Mouse (Mus musculus) cerebellum, adult 8-10 months (tissue): Measurements from ENCODE around the gene Aym1.
"Not testable (repeated sequence)": the region's sequence is repeated elsewhere in the genome, so short reads cannot be mapped to it uniquely, and the experiment has no call there.

ENCODE experiments used
- DNase-seq: peaks from one replicate; pipeline ENCODE4 v3.0.0; 2022

Aym1 gene

GRCm38 (mm10) chr5:113357656-113358055 lies 562 bp downstream of the Aym1 start:
- no peak for DNase-seq

DNA sequence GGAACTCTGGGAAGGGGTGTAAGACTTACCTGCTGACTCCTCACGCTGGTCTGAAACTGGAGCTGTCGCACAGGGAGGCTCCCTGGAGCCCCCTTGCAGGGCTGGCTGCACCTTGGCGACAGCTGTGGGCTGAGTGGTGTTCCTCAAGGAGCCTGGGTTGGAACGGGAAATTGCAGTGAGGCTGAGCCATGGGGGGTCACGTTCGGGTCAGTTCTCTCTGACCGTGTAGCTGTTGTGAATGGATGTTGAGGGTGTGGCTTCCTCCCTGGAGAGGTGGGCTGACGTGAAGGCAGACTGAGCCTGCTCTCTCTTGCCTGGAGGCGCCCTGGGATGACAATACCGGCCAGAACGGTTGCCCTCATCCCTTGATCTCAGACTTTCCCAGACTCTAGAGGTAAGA lies 1.7 kb downstream of the Aym1 start:
- no peak for DNase-seq

GRCm38 (mm10) chr5:113361283-113361682 lies 4.2 kb downstream of the Aym1 start:
- DNase-seq = no peak

- peak; percentile 71 for DNase-seq
Measured at GRCm38 (mm10) chr5:113362258-113362996, 5.3 kb downstream of the Aym1 start.

GRCm38 (mm10) chr5:113363177-113363576 lies 6.1 kb downstream of the Aym1 start:
- no peak for DNase-seq

GRCm38 (mm10) chr5:113365921-113366320 lies 8.8 kb downstream of the Aym1 start:
- DNase-seq = peak; percentile 90

GRCm38 (mm10) chr5:113367726-113368125 lies 10.6 kb downstream of the Aym1 start:
- DNase-seq = not testable (repeated sequence)

- DNase-seq = no peak
Measured at GRCm38 (mm10) chr5:113369262-113369868, 12.3 kb downstream of the Aym1 start.

GRCm38 (mm10) chr5:113372449-113372848 lies 15.4 kb downstream of the Aym1 start:
- no peak for DNase-seq

GRCm38 (mm10) chr5:113372995-113373950 lies 16.2 kb downstream of the Aym1 start:
- DNase-seq = peak; percentile 87

DNA sequence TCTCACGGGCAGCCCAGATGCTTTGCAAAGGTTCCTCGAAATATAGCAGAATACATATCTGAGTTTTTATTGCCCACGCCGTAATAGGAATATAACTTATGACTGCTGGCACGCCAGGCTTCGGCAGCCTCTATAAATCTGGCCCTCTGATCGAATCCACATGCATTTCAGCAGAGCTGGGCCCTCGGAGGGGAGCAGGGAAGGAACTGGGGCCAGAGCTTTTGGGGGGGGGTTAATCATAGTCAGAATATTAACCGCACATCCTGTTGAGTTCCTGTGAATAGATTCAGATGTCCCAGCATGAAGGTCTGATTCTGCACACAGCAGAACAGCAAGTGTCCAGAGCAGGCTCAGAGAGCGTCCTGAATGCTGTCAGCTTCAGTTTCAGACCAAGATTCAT lies 17.2 kb downstream of the Aym1 start:
- no peak for DNase-seq

DNA sequence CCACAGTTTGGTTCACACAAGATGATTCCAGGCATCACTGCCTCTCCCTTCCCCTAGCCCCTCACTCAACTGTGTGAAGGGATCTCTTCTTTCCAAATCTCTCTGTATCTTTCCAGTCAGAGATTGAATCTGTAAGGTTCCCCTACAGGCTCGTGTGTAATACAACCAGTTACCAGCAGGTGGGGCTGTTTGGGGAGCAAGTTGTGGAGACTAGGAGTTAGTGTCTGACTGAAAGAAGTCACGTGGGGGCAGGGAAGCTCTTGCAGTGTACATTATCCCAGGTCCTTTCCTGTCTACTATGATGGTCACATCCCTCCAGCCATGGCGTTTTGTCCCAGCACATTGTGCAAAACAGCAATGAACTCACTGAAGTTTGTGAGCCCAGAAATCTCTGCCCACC lies 18.7 kb downstream of the Aym1 start:
- peak; percentile 81 for DNase-seq

- DNase-seq = no peak
Measured at GRCm38 (mm10) chr5:113376292-113376691, 19.2 kb downstream of the Aym1 start.

DNA sequence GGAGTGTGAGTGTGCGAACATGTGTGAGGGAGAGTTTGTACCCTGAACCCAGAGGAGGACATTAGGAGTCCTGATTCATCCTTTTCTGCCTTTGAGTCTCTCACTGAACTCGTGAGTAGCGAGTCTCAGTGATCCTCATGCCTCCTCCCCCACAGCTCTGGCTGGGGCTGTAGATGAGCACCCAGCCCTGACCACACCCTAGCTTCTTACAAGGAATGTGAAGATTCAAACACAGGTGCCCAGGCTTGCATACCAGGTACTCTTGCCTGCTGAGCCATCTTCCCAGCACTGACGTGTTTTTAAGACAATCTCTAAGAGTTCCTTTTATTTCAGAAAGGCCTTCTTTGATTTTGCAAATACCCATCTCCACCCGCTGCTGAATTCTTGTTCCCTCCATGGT lies 22.3 kb downstream of the Aym1 start:
- no peak for DNase-seq

DNA sequence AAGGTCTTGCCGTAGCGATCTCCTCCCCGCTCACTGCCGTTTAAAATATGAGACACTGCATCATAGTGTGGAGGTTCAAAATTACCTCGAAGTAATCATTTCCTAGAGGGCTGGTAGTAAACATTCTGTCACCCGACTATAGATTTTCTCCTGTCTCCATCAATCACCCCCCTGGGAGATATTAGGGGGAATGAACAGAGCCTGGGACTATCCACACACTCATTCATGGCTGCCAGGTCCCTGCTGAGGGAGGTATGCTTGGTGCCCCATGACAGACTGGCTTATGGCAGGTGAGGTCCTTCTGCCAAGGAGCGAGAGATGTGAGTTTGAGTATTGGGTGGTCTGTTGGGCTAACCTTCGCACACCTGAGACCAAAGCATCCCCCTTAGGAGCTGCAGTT lies 23.5 kb downstream of the Aym1 start:
- DNase-seq = no peak

- no peak for DNase-seq
Measured at GRCm38 (mm10) chr5:113382580-113382979, 25.5 kb downstream of the Aym1 start.

DNA sequence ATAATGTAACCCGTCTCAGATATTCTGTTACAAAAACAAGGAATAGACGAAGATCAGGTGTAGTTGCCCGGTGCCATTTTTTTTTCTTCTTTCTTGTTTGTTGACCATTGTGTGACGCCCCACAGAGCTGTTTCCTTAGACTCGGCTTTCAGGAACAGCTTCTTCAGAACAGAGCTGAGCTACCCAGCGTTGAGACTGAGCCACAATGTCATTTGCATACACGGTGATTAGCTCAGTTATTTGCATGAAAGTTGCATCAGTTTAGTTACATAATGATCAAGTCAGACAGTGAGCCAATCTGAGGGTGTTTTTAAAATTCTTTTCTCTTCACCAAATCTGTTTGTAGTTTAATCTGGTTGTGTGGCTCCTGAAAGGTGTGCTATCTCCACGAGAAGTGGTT lies 36.7 kb downstream of the Aym1 start:
- no peak for DNase-seq

DNA sequence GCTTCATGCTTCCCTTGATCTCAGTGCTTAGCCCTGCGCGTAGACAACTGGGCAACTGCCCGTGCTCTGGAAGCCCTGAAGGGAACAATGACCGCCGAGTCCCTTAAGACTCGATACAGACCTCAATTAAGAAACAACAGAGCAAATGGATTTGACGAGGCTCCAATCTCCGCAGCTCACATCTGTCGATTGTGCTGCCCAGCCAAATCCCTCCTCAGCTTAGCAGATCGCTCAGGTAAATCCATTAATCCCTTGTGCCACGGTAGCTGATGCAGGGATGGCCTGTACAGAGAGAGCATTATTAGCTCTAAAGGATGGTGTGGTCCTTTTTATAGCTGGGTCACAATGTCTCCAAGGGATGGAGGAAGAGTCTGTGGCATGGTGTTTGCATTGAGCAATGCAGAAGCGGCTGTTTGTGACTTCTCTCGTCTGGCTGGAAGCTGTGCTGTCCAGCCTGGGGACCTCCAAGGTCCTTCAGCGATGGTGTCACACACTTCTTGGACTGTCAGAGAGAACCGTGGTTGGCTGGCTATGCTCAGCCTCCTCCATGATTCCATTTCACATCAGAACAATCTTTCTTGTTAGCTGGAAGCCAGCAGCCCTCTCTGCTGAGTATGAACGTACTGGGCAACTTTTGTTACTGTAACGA lies 39.3 kb downstream of the Aym1 start:
- DNase-seq = no peak

DNA sequence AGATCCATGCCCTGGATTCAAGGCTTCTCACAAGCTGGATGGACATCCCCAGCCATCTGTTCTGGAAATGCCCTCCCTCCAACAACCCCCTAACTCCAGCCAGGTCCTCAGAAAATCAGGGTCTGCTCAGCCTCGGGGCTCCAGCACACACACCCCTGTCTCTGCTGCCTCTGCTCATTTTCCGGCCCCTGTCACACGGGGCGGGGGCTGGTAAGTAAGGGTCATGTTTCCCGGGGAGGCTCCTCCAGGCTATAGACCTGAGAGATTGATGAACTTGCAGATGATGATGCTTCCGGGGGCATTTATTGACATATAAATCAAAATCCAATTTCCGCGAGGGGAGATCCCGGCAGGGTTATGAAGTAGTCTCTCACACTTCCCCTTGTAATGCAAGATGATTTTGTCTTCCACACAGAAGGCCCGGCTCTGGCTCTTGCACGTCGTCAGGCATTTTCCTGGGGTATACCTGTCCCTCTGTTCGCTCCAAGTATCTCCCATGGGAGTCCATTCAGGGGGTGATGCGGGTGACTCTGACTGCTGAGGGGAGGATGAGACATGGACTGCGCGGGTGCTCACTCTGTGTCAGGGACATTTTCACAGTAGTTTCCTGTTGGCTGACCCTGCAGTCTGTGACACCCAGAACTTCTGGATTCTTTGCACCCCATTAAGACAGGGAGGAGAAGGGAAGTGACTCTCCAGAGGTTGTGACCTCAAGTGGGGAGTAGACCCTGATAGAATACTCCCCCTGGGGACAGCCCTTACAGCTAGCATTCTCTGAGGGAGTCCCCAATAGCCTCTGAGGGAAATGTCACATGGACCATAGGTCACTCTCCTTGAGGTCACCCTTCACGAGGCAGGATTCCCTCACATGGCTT lies 40.6 kb downstream of the Aym1 start:
- no peak for DNase-seq

GRCm38 (mm10) chr5:113402702-113403101 lies 45.6 kb downstream of the Aym1 start:
- no peak for DNase-seq

GRCm38 (mm10) chr5:113407346-113407745 lies 50.3 kb downstream of the Aym1 start:
- DNase-seq = no peak
